Mouse (Mus musculus) spleen, postnatal 14 days (tissue): ENCODE measurements at regions not wholly inside any gene's neighbourhood (a gene's known extent, or its start where the extent isn't known, plus 50 kb on each side); places are given as distances from the start of the nearest gene placed in this dataset.
"Not testable (repeated sequence)": the region's sequence is repeated elsewhere in the genome, so short reads cannot be mapped to it uniquely, and the experiment has no call there.

Experiments used
- DNase-seq, 2 experiments: peaks; one replicate each; pipeline ENCODE4 v3.0.0; 2021 to 2022; ENCODE audit warnings: low spot score in 2 of 2

- not testable (repeated sequence) for DNase-seq
Observed at GRCm38 (mm10) chr4:3497392-3497791, 312.2 kb upstream of the Vmn1r3 start.

- DNase-seq = not testable (repeated sequence)
Observed at GRCm38 (mm10) chr4:3495987-3496386, 310.8 kb upstream of the Vmn1r3 start.

- not testable (repeated sequence) for DNase-seq
Observed at GRCm38 (mm10) chr4:3494123-3494681, 309.0 kb upstream of the Vmn1r3 start.

- not testable (repeated sequence) for DNase-seq
Observed at GRCm38 (mm10) chr4:3490901-3491300, 305.7 kb upstream of the Vmn1r3 start.

- no peak for DNase-seq
Observed at GRCm38 (mm10) chr4:3482092-3482491, 296.9 kb upstream of the Vmn1r3 start.

- DNase-seq = no peak
Observed at GRCm38 (mm10) chr4:3456773-3457172, 271.6 kb upstream of the Vmn1r3 start.

GRCm38 (mm10) chr4:3437380-3437779 lies 252.2 kb upstream of the Vmn1r3 start:
- DNase-seq = not testable (repeated sequence)

GRCm38 (mm10) chr4:3427968-3428367 lies 242.8 kb upstream of the Vmn1r3 start:
- DNase-seq = no peak

- peak in 1 of 2 experiments; percentile 17 for DNase-seq
Observed at GRCm38 (mm10) chr4:3419920-3420499, 234.9 kb upstream of the Vmn1r3 start.

GRCm38 (mm10) chr4:3416670-3417069 lies 231.5 kb upstream of the Vmn1r3 start:
- DNase-seq = no peak

- DNase-seq = not testable (repeated sequence)
Observed at GRCm38 (mm10) chr4:3414442-3415022, 229.4 kb upstream of the Vmn1r3 start.

GRCm38 (mm10) chr4:3413493-3414441 lies 228.6 kb upstream of the Vmn1r3 start:
- DNase-seq = no peak

GRCm38 (mm10) chr4:3412323-3412722 lies 227.2 kb upstream of the Vmn1r3 start:
- DNase-seq = not testable (repeated sequence)

- DNase-seq = not testable (repeated sequence)
Observed at GRCm38 (mm10) chr4:3402856-3403255, 217.7 kb upstream of the Vmn1r3 start.

GRCm38 (mm10) chr4:3401766-3402165 lies 216.6 kb upstream of the Vmn1r3 start:
- DNase-seq = not testable (repeated sequence)

GRCm38 (mm10) chr4:3391579-3391978 lies 206.4 kb upstream of the Vmn1r3 start:
- not testable (repeated sequence) for DNase-seq

- DNase-seq = not testable (repeated sequence)
Observed at GRCm38 (mm10) chr4:3373027-3373763, 188.0 kb upstream of the Vmn1r3 start.

- not testable (repeated sequence) for DNase-seq
Observed at GRCm38 (mm10) chr4:3368021-3368420, 182.9 kb upstream of the Vmn1r3 start.

- not testable (repeated sequence) for DNase-seq
Observed at GRCm38 (mm10) chr4:3343443-3343842, 158.3 kb upstream of the Vmn1r3 start.

- not testable (repeated sequence) for DNase-seq
Observed at GRCm38 (mm10) chr4:3342696-3343095, 157.5 kb upstream of the Vmn1r3 start.

- not testable (repeated sequence) for DNase-seq
Observed at GRCm38 (mm10) chr4:3342165-3342564, 157.0 kb upstream of the Vmn1r3 start.
